Mouse (Mus musculus) cerebellum, postnatal 36 days (tissue): ENCODE measurements around the gene Fgfr1op2.

ENCODE experiments used
- DNase-seq, 2 experiments: peaks; one replicate each; pipeline ENCODE4 v3.0.0; 2021 to 2022; ENCODE audit warnings: mixed read lengths in 2 of 2

The Fgfr1op2 gene

GRCm38 (mm10) chr6:146642276-146643183, 65.5 kb downstream of the Fgfr1op2 start, which contains the start of the genes Med21 and Tm7sf3:
Gene Med21 (plus strand): TSS chr6:146642547.
Gene Tm7sf3 (minus strand): TSS chr6:146642824.
- peak; percentile 97 to 99 for DNase-seq

- DNase-seq: no peak
Observed at GRCm38 (mm10) chr6:146643184-146643570, 66.2 kb downstream of the Fgfr1op2 start.
